ENCODE assay signal across 10 mouse cellular contexts in the genomic region with DNA sequence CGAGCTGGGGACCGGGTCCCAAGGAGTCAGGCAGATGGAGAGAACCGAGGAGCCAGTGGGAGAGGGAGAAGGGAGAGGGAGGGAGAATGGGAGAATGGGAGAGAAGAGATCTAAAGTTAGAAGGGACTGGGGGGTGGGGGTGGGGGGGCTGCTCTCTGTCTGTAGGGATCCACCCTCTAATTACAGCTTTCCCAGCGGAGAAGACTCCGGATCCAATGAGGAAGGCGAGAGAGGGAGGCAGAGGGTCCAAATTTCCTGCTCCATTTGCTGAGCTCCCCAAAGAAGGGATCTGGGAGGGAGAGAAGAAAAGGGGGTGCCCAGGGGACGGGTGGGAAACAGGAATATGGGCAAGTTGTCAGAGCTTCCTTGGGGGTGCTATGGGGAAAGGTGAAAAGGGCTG. TPM values are rescaled to one million over a fixed set of nuclear protein-coding genes. Genes with fewer than 3 reads are reported as not detected.
DNase-seq lines count a peak whose midpoint lies in the region; ATAC-seq and TF ChIP-seq lines count a peak whose summit lies in the region.
"Had no signal": no experiment of that assay in that cellular context is flagged by ENCODE, and none has a peak within 500 bp of the region (broad histone marks: within the 10 kb centered on the region; RNA-seq: fewer than 3 reads in every experiment).

No protein-coding gene starts in this region.

- H3K9ac ChIP-seq in heart, postnatal 0 days (replicated peaks; ENCODE audit: low read depth, low read length), result no peak overlapping the region
- H3K9ac ChIP-seq in embryonic facial prominence, embryonic 13.5 days, result peak overlapping the region; percentile 70
- no peak overlapping the region for H3K9ac ChIP-seq in intestine, embryonic 14.5 days (ENCODE audit: low read length)
- H3K9ac ChIP-seq in midbrain, postnatal 0 days (replicated peaks; ENCODE audit: low read length, poor library complexity, severe bottlenecking), result no peak overlapping the region

- H3K4me1 ChIP-seq in heart, postnatal 0 days (ENCODE audit: control insufficient read depth, insufficient read depth), result peaks cover 8% of the 10 kb centered on the region; the same call in 1 of the 2 replicates
- peaks cover 52% of the 10 kb centered on the region for H3K4me1 ChIP-seq in embryonic facial prominence, embryonic 13.5 days
- peaks cover 20% of the 10 kb centered on the region for H3K4me1 ChIP-seq in intestine, embryonic 14.5 days (replicated peaks; ENCODE audit: control insufficient read depth, insufficient read depth, low read length)
- H3K4me1 ChIP-seq in midbrain, postnatal 0 days (ENCODE audit: insufficient read depth, low read length), result no peaks in the 10 kb centered on the region

- peaks cover 33% of the 10 kb centered on the region for H3K27me3 ChIP-seq in heart, postnatal 0 days (ENCODE audit: control insufficient read depth, insufficient read depth, low read length)
- peaks cover 8% of the 10 kb centered on the region; the same call in 1 of the 2 replicates for H3K27me3 ChIP-seq in embryonic facial prominence, embryonic 13.5 days
- H3K27me3 ChIP-seq in intestine, embryonic 14.5 days (replicated peaks; ENCODE audit: control insufficient read depth, insufficient read depth, low read length), result 0 out of 2 replicates have a peak, but pooled peaks cover 3% of the 10 kb centered on the region
- H3K27me3 ChIP-seq in midbrain, postnatal 0 days (ENCODE audit: insufficient read depth, low read length), result peaks cover 15% of the 10 kb centered on the region

- TF ChIP-seq EP300 in heart, postnatal 0 days (IDR thresholded peaks at IDR 0.05; ENCODE audit: low read depth), result no peak

- H3K9me3 ChIP-seq in heart, postnatal 0 days (replicated peaks; ENCODE audit: control insufficient read depth, low read length), result no peaks in the 10 kb centered on the region
- H3K9me3 ChIP-seq in embryonic facial prominence, embryonic 13.5 days, result no peaks in the 10 kb centered on the region
- no peaks in the 10 kb centered on the region for H3K9me3 ChIP-seq in intestine, embryonic 14.5 days (ENCODE audit: control insufficient read depth, low read length)
- no peaks in the 10 kb centered on the region for H3K9me3 ChIP-seq in midbrain, postnatal 0 days (ENCODE audit: low read length)

- intact Hi-C loops in heart, postnatal 10 days (cut with DNase I), result no loop called here

- peak overlapping the region; percentile 24; the same call in 1 of the 2 replicates for H3K4me3 ChIP-seq in heart, postnatal 0 days (ENCODE audit: low read depth, low read length)
- peak overlapping the region; percentile 45 for H3K4me3 ChIP-seq in embryonic facial prominence, embryonic 13.5 days
- H3K4me3 ChIP-seq in intestine, embryonic 14.5 days (ENCODE audit: low read depth, low read length), result no peak overlapping the region
- H3K4me3 ChIP-seq in midbrain, postnatal 0 days (ENCODE audit: low read depth, low read length), result peak overlapping the region; percentile 27; the same call in 1 of the 2 replicates

- H3K36me3 ChIP-seq in heart, postnatal 0 days (replicated peaks; ENCODE audit: control insufficient read depth, insufficient read depth, low read length), result no peaks in the 10 kb centered on the region
- no peaks in the 10 kb centered on the region for H3K36me3 ChIP-seq in embryonic facial prominence, embryonic 13.5 days
- no peaks in the 10 kb centered on the region for H3K36me3 ChIP-seq in intestine, embryonic 14.5 days (ENCODE audit: control insufficient read depth, insufficient read depth, low read length)
- H3K36me3 ChIP-seq in midbrain, postnatal 0 days (ENCODE audit: insufficient read depth, low read length), result no peaks in the 10 kb centered on the region

- no peak for ATAC-seq in heart, postnatal 0 days (ENCODE audit: insufficient read depth, low read depth)
- ATAC-seq in embryonic facial prominence, embryonic 13.5 days (ENCODE audit: insufficient number of reproducible peaks, insufficient read depth, low FRiP score, low TSS enrichment, low read depth), result no peak
- no peak for ATAC-seq in intestine, embryonic 14.5 days (replicated peaks; ENCODE audit: low FRiP score, low TSS enrichment, low read depth)
- no peak for ATAC-seq in midbrain, postnatal 0 days (ENCODE audit: low FRiP score)

- TF ChIP-seq CTCF in heart, postnatal 0 days (IDR thresholded peaks at IDR 0.05; ENCODE audit: low read depth), result no peak
- no peak for TF ChIP-seq CTCF in midbrain, postnatal 0 days (IDR thresholded peaks at IDR 0.05)

- WGBS in heart, postnatal 0 days, result 12% methylated on average over 7 of the region's 7 CpGs
- WGBS in embryonic facial prominence, embryonic 13.5 days, result 3% methylated on average over 7 of the region's 7 CpGs
- WGBS in intestine, embryonic 14.5 days, result 11% methylated on average over 7 of the region's 7 CpGs
- 7% methylated on average over 7 of the region's 7 CpGs for WGBS in midbrain, postnatal 0 days

- peak overlapping the region; percentile 21 for H3K4me2 ChIP-seq in heart, postnatal 0 days (ENCODE audit: low read depth, low read length)
- H3K4me2 ChIP-seq in embryonic facial prominence, embryonic 13.5 days, result peak overlapping the region; percentile 63
- peak overlapping the region; percentile 45 for H3K4me2 ChIP-seq in intestine, embryonic 14.5 days (ENCODE audit: low read length)
- H3K4me2 ChIP-seq in midbrain, postnatal 0 days (ENCODE audit: low read depth, low read length, poor library complexity, severe bottlenecking), result peak overlapping the region; percentile 48; the same call in 1 of the 2 replicates

- no peak for DNase-seq in heart, postnatal 0 days (ENCODE audit: low spot score)
- no peak for DNase-seq in heart, postnatal 10 days
- DNase-seq in intestine, embryonic 14.5 days (ENCODE audit: low spot score), result no peak
- no peak for DNase-seq in midbrain, postnatal 0 days (ENCODE audit: low spot score)
- no peak for DNase-seq in retina, embryonic 14.5 days (ENCODE audit: low spot score)
- no peak for DNase-seq in cerebellum, postnatal 25 days
- DNase-seq in frontal cortex, adult 2 months (ENCODE audit: extremely low spot score in 1 of 2, low spot score in 1 of 2), result no peak
- DNase-seq: cerebellum, adult 9-10 months; gastrocnemius, postnatal 36 days had no signal

- H3K27ac ChIP-seq in heart, postnatal 0 days (ENCODE audit: low read depth), result no peak overlapping the region
- H3K27ac ChIP-seq in embryonic facial prominence, embryonic 13.5 days, result peak overlapping the region; percentile 85
- H3K27ac ChIP-seq in intestine, embryonic 14.5 days (ENCODE audit: low read depth), result no peak overlapping the region
- no peak overlapping the region for H3K27ac ChIP-seq in midbrain, postnatal 0 days (ENCODE audit: low read depth, low read length)

RNA-seq across cellular contexts. Expression of gene Sp7, which starts 0.7 kb away (rescaled TPM):
- not detected in 2 replicates for total RNA-seq in heart, postnatal 0 days (2014; rRNA removed; ENCODE audit: low replicate concordance)
- polyA plus RNA-seq in heart, postnatal 0 days (2015; fragmentation: Nextera tagmentation; extraction: Ambion mirVana), result not detected in 2 replicates
- total RNA-seq in heart, postnatal 10 days (2021), result not detected
- polyA plus RNA-seq in embryonic facial prominence, embryonic 13.5 days (2015; fragmentation: Nextera tagmentation; extraction: Ambion mirVana), result 24.1 and 32.7 TPM in 2 replicates
- polyA plus RNA-seq in intestine, embryonic 14.5 days (2014; fragmentation: Nextera tagmentation; extraction: Ambion mirVana), result 1.2 and 1.3 TPM in 2 replicates
- 0.47 and 0.60 TPM in 2 replicates for total RNA-seq in midbrain, postnatal 0 days (2014; rRNA removed)
- 0.10 and 0.31 TPM in 2 replicates for polyA plus RNA-seq in midbrain, postnatal 0 days (2015; fragmentation: Nextera tagmentation; extraction: Ambion mirVana)
- polyA plus RNA-seq in frontal cortex, adult 2 months (2012; rRNA removed), result 18.4 and 22.0 TPM in 2 replicates
- total RNA-seq: gastrocnemius, postnatal 36 days had no signal

RNA-seq across cellular contexts. Expression of gene Aaas, which starts 15.7 kb away (rescaled TPM):
- total RNA-seq in heart, postnatal 0 days (2014; rRNA removed; ENCODE audit: low replicate concordance), result 25.9 and 59.6 TPM in 2 replicates
- polyA plus RNA-seq in heart, postnatal 0 days (2015; fragmentation: Nextera tagmentation; extraction: Ambion mirVana), result 18.8 and 20.4 TPM in 2 replicates
- total RNA-seq in heart, postnatal 10 days (2021), result 10 to 100 TPM; 16.2 to 16.4 TPM
- 72.9 and 80.6 TPM in 2 replicates for polyA plus RNA-seq in embryonic facial prominence, embryonic 13.5 days (2015; fragmentation: Nextera tagmentation; extraction: Ambion mirVana)
- polyA plus RNA-seq in intestine, embryonic 14.5 days (2014; fragmentation: Nextera tagmentation; extraction: Ambion mirVana), result 64.1 and 71.2 TPM in 2 replicates
- total RNA-seq in midbrain, postnatal 0 days (2014; rRNA removed), result 21.8 and 31.1 TPM in 2 replicates
- 30.1 and 32.8 TPM in 2 replicates for polyA plus RNA-seq in midbrain, postnatal 0 days (2015; fragmentation: Nextera tagmentation; extraction: Ambion mirVana)
- polyA plus RNA-seq in frontal cortex, adult 2 months (2012; rRNA removed), result 18.1 and 18.6 TPM in 2 replicates

RNA-seq across cellular contexts. Expression of gene Myg1, which starts 34.7 kb away (rescaled TPM):
- 35.6 and 60.5 TPM in 2 replicates for total RNA-seq in heart, postnatal 0 days (2014; rRNA removed; ENCODE audit: low replicate concordance)
- 39.0 and 41.1 TPM in 2 replicates for polyA plus RNA-seq in heart, postnatal 0 days (2015; fragmentation: Nextera tagmentation; extraction: Ambion mirVana)
- 10 to 100 TPM; 28.3 to 31.5 TPM for total RNA-seq in heart, postnatal 10 days (2021)
- polyA plus RNA-seq in embryonic facial prominence, embryonic 13.5 days (2015; fragmentation: Nextera tagmentation; extraction: Ambion mirVana), result 109 TPM in 2 replicates
- polyA plus RNA-seq in intestine, embryonic 14.5 days (2014; fragmentation: Nextera tagmentation; extraction: Ambion mirVana), result 104 and 120 TPM in 2 replicates
- 63.1 and 69.1 TPM in 2 replicates for total RNA-seq in midbrain, postnatal 0 days (2014; rRNA removed)
- 83.2 and 87.1 TPM in 2 replicates for polyA plus RNA-seq in midbrain, postnatal 0 days (2015; fragmentation: Nextera tagmentation; extraction: Ambion mirVana)
- polyA plus RNA-seq in frontal cortex, adult 2 months (2012; rRNA removed), result 87.9 and 91.1 TPM in 2 replicates

RNA-seq across cellular contexts. Expression of gene Sp1, which starts 39.7 kb away (rescaled TPM):
- 32.1 and 32.6 TPM in 2 replicates for total RNA-seq in heart, postnatal 0 days (2014; rRNA removed; ENCODE audit: low replicate concordance)
- 3.0 and 3.1 TPM in 2 replicates for polyA plus RNA-seq in heart, postnatal 0 days (2015; fragmentation: Nextera tagmentation; extraction: Ambion mirVana)
- total RNA-seq in heart, postnatal 10 days (2021), result 10 to 100 TPM; 57.7 to 68.4 TPM
- polyA plus RNA-seq in embryonic facial prominence, embryonic 13.5 days (2015; fragmentation: Nextera tagmentation; extraction: Ambion mirVana), result 12.3 and 14.1 TPM in 2 replicates
- polyA plus RNA-seq in intestine, embryonic 14.5 days (2014; fragmentation: Nextera tagmentation; extraction: Ambion mirVana), result 14.4 and 15.8 TPM in 2 replicates
- 20.9 and 25.6 TPM in 2 replicates for total RNA-seq in midbrain, postnatal 0 days (2014; rRNA removed)
- polyA plus RNA-seq in midbrain, postnatal 0 days (2015; fragmentation: Nextera tagmentation; extraction: Ambion mirVana), result 2.2 and 2.8 TPM in 2 replicates
- 10.3 and 11.4 TPM in 2 replicates for polyA plus RNA-seq in frontal cortex, adult 2 months (2012; rRNA removed)

RNA-seq across cellular contexts. Expression of gene Pfdn5, which starts 40.3 kb away (rescaled TPM):
- total RNA-seq in heart, postnatal 0 days (2014; rRNA removed; ENCODE audit: low replicate concordance), result 90.7 and 148 TPM in 2 replicates
- 344 and 362 TPM in 2 replicates for polyA plus RNA-seq in heart, postnatal 0 days (2015; fragmentation: Nextera tagmentation; extraction: Ambion mirVana)
- total RNA-seq in heart, postnatal 10 days (2021), result 100 to 1,000 TPM; 336 to 346 TPM
- polyA plus RNA-seq in embryonic facial prominence, embryonic 13.5 days (2015; fragmentation: Nextera tagmentation; extraction: Ambion mirVana), result 458 and 502 TPM in 2 replicates
- 450 and 456 TPM in 2 replicates for polyA plus RNA-seq in intestine, embryonic 14.5 days (2014; fragmentation: Nextera tagmentation; extraction: Ambion mirVana)
- total RNA-seq in midbrain, postnatal 0 days (2014; rRNA removed), result 145 and 153 TPM in 2 replicates
- polyA plus RNA-seq in midbrain, postnatal 0 days (2015; fragmentation: Nextera tagmentation; extraction: Ambion mirVana), result 525 and 567 TPM in 2 replicates
- 485 and 514 TPM in 2 replicates for polyA plus RNA-seq in frontal cortex, adult 2 months (2012; rRNA removed)
